Mouse (Mus musculus) olfactory bulb, adult 2 months (tissue): ENCODE data around the gene Gm281.

Experiments
- CTCF ChIP-seq: fragments of 200-500 bp; IDR thresholded peaks from 2 replicates; pipeline ENCODE4 v1.5.1; 2012; ENCODE audit warnings: low read depth, mild to moderate bottlenecking, low read length, moderate library complexity; ENCODE audit not compliant: insufficient read depth
- POLR2A ChIP-seq: fragments of 200-500 bp; IDR thresholded peaks from 2 replicates; pipeline ENCODE4 v1.6.1; 2012; ENCODE audit warnings: mild to moderate bottlenecking, low read depth, low read length, moderate library complexity; ENCODE audit not compliant: insufficient read depth

DNA sequence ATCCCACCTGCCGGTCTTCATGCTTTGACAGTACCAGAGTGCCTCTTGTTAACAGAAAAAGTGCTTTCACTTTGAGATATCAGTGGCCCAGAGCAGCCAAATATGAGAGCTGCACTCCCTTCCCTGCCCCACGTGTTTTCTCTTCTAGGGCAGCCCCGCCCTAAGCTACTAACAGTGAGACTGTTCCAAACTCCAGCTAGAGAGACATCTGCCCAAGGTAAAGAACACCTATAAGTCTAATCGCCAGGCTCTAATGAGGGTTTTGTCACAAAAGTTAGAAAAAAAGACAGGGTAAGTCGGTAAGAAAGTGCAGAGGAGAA is 19.7 kb upstream of the Gm281 start:
- TF ChIP-seq CTCF (no peak), POLR2A (no peak)
